Mouse (Mus musculus) midbrain, embryonic 10.5 days (tissue): ENCODE data around the gene Slbp. TPM values are rescaled to one million over a fixed set of nuclear protein-coding genes. Genes with fewer than 3 reads are reported as not detected.

Source experiments
- DNase-seq: peaks from one replicate; pipeline ENCODE4 v3.0.0-alpha.2; 2017; ENCODE audit warnings: low spot score
- H3K27ac ChIP-seq: fragments of 300-500 bp; sonication (generic); replicated peaks from 2 replicates; pipeline ENCODE4 v1.5.1; 2016; ENCODE audit warnings: mild to moderate bottlenecking
- H3K27me3 ChIP-seq: fragments of 300-500 bp; sonication (generic); 2 replicates; pipeline ENCODE4 v1.6.1; 2016; ENCODE audit warnings: low read depth, mild to moderate bottlenecking; ENCODE audit not compliant: poor library complexity, severe bottlenecking
- H3K36me3 ChIP-seq: fragments of 300-500 bp; sonication (generic); 2 replicates; pipeline ENCODE4 v1.6.1; 2016; ENCODE audit warnings: mild to moderate bottlenecking, moderate library complexity
- H3K4me1 ChIP-seq: fragments of 300-500 bp; sonication (generic); 2 replicates; pipeline ENCODE4 v1.6.1; 2016
- H3K4me3 ChIP-seq: fragments of 300-500 bp; sonication (generic); 2 replicates; pipeline ENCODE4 v1.5.1; 2016; ENCODE audit warnings: mild to moderate bottlenecking, moderate library complexity
- H3K9me3 ChIP-seq: fragments of 300-500 bp; sonication (generic); replicated peaks from 2 replicates; pipeline ENCODE4 v1.6.1; 2016; ENCODE audit warnings: mild to moderate bottlenecking
- WGBS: fragments of 180-500 bp; shearing (Covaris S2); methylation state at CpG from one replicate; pipeline ENCODE4 v1.1.7; 2016; 5-methylcytosine and 5-hydroxymethylcytosine counted together
- polyA plus RNA-seq: library from polyadenylated mRNA; unstranded; fragments of >200 nt; fragmentation: Nextera tagmentation; extraction: Ambion mirVana; gene quantifications from 2 replicates; pipeline ENCODE4 v1.2.1, GENCODE M21; 2016

Gene Slbp
- polyA plus RNA-seq, 1 experiment from 2014 or later, result 347 TPM

GRCm38 (mm10) chr5:33668223-33668622, 15.8 kb upstream of the Slbp start:
- Histone ChIP-seq H3K27ac (no peak overlapping the region), H3K9me3 (no peaks in the 10 kb centered on the region), H3K4me3 (no peak overlapping the region), H3K27me3 (no peaks in the 10 kb centered on the region), H3K4me1 (0 out of 2 replicates have a peak, but pooled peaks cover 3% of the 10 kb centered on the region), H3K36me3 (peaks cover 97% of the 10 kb centered on the region)
- DNase-seq, result no peak

GRCm38 (mm10) chr5:33658664-33659050, 6.3 kb upstream of the Slbp start:
- Histone ChIP-seq H3K27me3 (no peaks in the 10 kb centered on the region), H3K4me3 (peak overlapping the region; percentile 83), H3K4me1 (peaks cover 46% of the 10 kb centered on the region), H3K36me3 (peaks cover 57% of the 10 kb centered on the region), H3K27ac (peak overlapping the region; percentile 96), H3K9me3 (no peaks in the 10 kb centered on the region)
- DNase-seq, result no peak
- WGBS, result under 1% methylated on average over 26 of the region's 26 CpGs

- Histone ChIP-seq H3K4me1 (peaks cover 53% of the 10 kb centered on the region), H3K4me3 (peak within 1 kb of the TSS; percentile 83), H3K27me3 (no peaks in the 10 kb centered on the region), H3K36me3 (peaks cover 59% of the 10 kb centered on the region), H3K9me3 (no peaks in the 10 kb centered on the region), H3K27ac (peak within 1 kb of the TSS; percentile 96)
- DNase-seq, result peak; percentile 98
- whole genome bisulfite sequencing, result under 1% methylated on average over 60 of the region's 60 CpGs
Observed at GRCm38 (mm10) chr5:33657787-33658663, 5.7 kb upstream of the Slbp start, which contains the start of the genes Tacc3 and Tmem129. Tacc3 (plus strand) TSS chr5:33658128. Tmem129 (minus strand) TSS chr5:33658416.

- Histone ChIP-seq H3K4me1 (peaks cover 60% of the 10 kb centered on the region), H3K9me3 (no peaks in the 10 kb centered on the region), H3K36me3 (peaks cover 52% of the 10 kb centered on the region), H3K27me3 (no peaks in the 10 kb centered on the region), H3K4me3 (peak overlapping the region; percentile 83), H3K27ac (peak overlapping the region; percentile 96)
- no peak for DNase-seq
- WGBS, result under 1% methylated on average over 32 of the region's 32 CpGs
Observed at GRCm38 (mm10) chr5:33657251-33657786, 4.9 kb upstream of the Slbp start.

- peaks cover 62% of the 10 kb centered on the region for H3K4me1 ChIP-seq
- peaks cover 46% of the 10 kb centered on the region for H3K36me3 ChIP-seq
- no peak for DNase-seq
- no peaks in the 10 kb centered on the region for H3K27me3 ChIP-seq
- no peaks in the 10 kb centered on the region for H3K9me3 ChIP-seq
- H3K27ac ChIP-seq, result peak overlapping the region; percentile 96
- WGBS, result 55% methylated on average over 1 of the region's 1 CpGs
- H3K4me3 ChIP-seq, result peak overlapping the region; percentile 83
Observed at GRCm38 (mm10) chr5:33656739-33657138, 4.4 kb upstream of the Slbp start.

GRCm38 (mm10) chr5:33655251-33655840, 3.0 kb upstream of the Slbp start:
- Histone ChIP-seq H3K27ac (no peak overlapping the region), H3K4me1 (peaks cover 67% of the 10 kb centered on the region), H3K4me3 (no peak overlapping the region), H3K36me3 (peaks cover 38% of the 10 kb centered on the region), H3K9me3 (no peaks in the 10 kb centered on the region), H3K27me3 (no peaks in the 10 kb centered on the region)
- no peak for DNase-seq
- 93% methylated on average over 10 of the region's 10 CpGs for WGBS

- peaks cover 43% of the 10 kb centered on the region for H3K36me3 ChIP-seq
- 95% methylated on average over 13 of the region's 13 CpGs for WGBS
- no peak for DNase-seq
- H3K27me3 ChIP-seq, result no peaks in the 10 kb centered on the region
- H3K9me3 ChIP-seq, result no peaks in the 10 kb centered on the region
- no peak overlapping the region for H3K4me3 ChIP-seq
- no peak overlapping the region for H3K27ac ChIP-seq
- peaks cover 65% of the 10 kb centered on the region for H3K4me1 ChIP-seq
Observed at GRCm38 (mm10) chr5:33654424-33654823, 2.0 kb upstream of the Slbp start.

- Histone ChIP-seq H3K36me3 (peaks cover 58% of the 10 kb centered on the region), H3K4me3 (peak overlapping the region; percentile 88), H3K9me3 (no peaks in the 10 kb centered on the region), H3K27me3 (no peaks in the 10 kb centered on the region), H3K4me1 (peaks cover 58% of the 10 kb centered on the region), H3K27ac (peak overlapping the region; percentile 100)
- 5% methylated on average over 9 of the region's 9 CpGs for WGBS
- no peak for DNase-seq
Observed at GRCm38 (mm10) chr5:33652783-33653173, 404 bp upstream of the Slbp start.

- H3K36me3 ChIP-seq, result peaks cover 71% of the 10 kb centered on the region
- no peak for DNase-seq
- H3K9me3 ChIP-seq, result no peaks in the 10 kb centered on the region
- peak overlapping the region; percentile 88 for H3K4me3 ChIP-seq
- H3K27me3 ChIP-seq, result no peaks in the 10 kb centered on the region
- WGBS, result 2% methylated on average over 11 of the region's 11 CpGs
- H3K27ac ChIP-seq, result peak overlapping the region; percentile 100
- H3K4me1 ChIP-seq, result peaks cover 50% of the 10 kb centered on the region
Observed at GRCm38 (mm10) chr5:33651541-33651920, 843 bp downstream of the Slbp start.

- H3K27me3 ChIP-seq, result no peaks in the 10 kb centered on the region
- peak overlapping the region; percentile 100 for H3K27ac ChIP-seq
- peaks cover 45% of the 10 kb centered on the region for H3K4me1 ChIP-seq
- peak overlapping the region; percentile 88 for H3K4me3 ChIP-seq
- 28% methylated on average over 2 of the region's 2 CpGs for WGBS
- DNase-seq, result no peak
- peaks cover 76% of the 10 kb centered on the region for H3K36me3 ChIP-seq
- H3K9me3 ChIP-seq, result no peaks in the 10 kb centered on the region
Observed at GRCm38 (mm10) chr5:33651017-33651416, 1.4 kb downstream of the Slbp start.

GRCm38 (mm10) chr5:33640652-33641051, 11.7 kb downstream of the Slbp start:
- Histone ChIP-seq H3K9me3 (no peaks in the 10 kb centered on the region), H3K27ac (no peak overlapping the region), H3K4me1 (no peaks in the 10 kb centered on the region)

GRCm38 (mm10) chr5:33638826-33639225, 13.5 kb downstream of the Slbp start:
- Histone ChIP-seq H3K27me3 (no peaks in the 10 kb centered on the region), H3K36me3 (peaks cover 90% of the 10 kb centered on the region), H3K4me1 (no peaks in the 10 kb centered on the region), H3K4me3 (no peak overlapping the region), H3K9me3 (no peaks in the 10 kb centered on the region), H3K27ac (no peak overlapping the region)
- WGBS, result 76% methylated on average over 4 of the region's 4 CpGs
- DNase-seq, result no peak

More at GRCm38 (mm10) chr5:33640652-33641051, 11.7 kb downstream of the Slbp start:
- Histone ChIP-seq H3K27me3 (no peaks in the 10 kb centered on the region), H3K4me3 (no peak overlapping the region), H3K36me3 (peaks cover 92% of the 10 kb centered on the region)
- WGBS, result 54% methylated on average over 3 of the region's 3 CpGs
- DNase-seq, result no peak
